Mouse (Mus musculus) embryonic facial prominence, embryonic 13.5 days (tissue): ENCODE data around the gene Cers1. TPM values are rescaled to one million over a fixed set of nuclear protein-coding genes. Genes with fewer than 3 reads are reported as not detected.
A peak's percentile ranks its signal among the peaks of the same experiment; 100 is the strongest.

Source experiments
- ATAC-seq: fragments of 200-750 bp; cut with Nextera tagmentation; 2 replicates; pipeline ENCODE4 v1.8.0; 2017; ENCODE audit warnings: low read depth; ENCODE audit not compliant: insufficient number of reproducible peaks, insufficient read depth, low FRiP score, low TSS enrichment
- H3K27ac ChIP-seq: fragments of 300-500 bp; sonication (generic); 2 replicates; pipeline ENCODE4 v1.5.1; 2015; ENCODE audit warnings: moderate library complexity, mild to moderate bottlenecking, inconsistent platforms
- H3K27me3 ChIP-seq: fragments of 300-500 bp; sonication (generic); 2 replicates; pipeline ENCODE4 v1.6.1; 2015; ENCODE audit warnings: mild to moderate bottlenecking, inconsistent platforms
- H3K36me3 ChIP-seq: fragments of 300-500 bp; sonication (generic); 2 replicates; pipeline ENCODE4 v1.6.1; 2015; ENCODE audit warnings: mild to moderate bottlenecking, inconsistent platforms
- H3K4me1 ChIP-seq: fragments of 300-500 bp; sonication (generic); 2 replicates; pipeline ENCODE4 v1.6.1; 2015; ENCODE audit warnings: inconsistent platforms
- H3K4me2 ChIP-seq: fragments of 300-500 bp; sonication (generic); 2 replicates; pipeline ENCODE4 v1.6.1; 2015; ENCODE audit warnings: moderate library complexity, mild to moderate bottlenecking, inconsistent platforms
- H3K4me3 ChIP-seq: fragments of 300-500 bp; sonication (generic); 2 replicates; pipeline ENCODE4 v1.5.1; 2015; ENCODE audit warnings: mild to moderate bottlenecking, inconsistent platforms
- H3K9ac ChIP-seq: fragments of 300-500 bp; sonication (generic); 2 replicates; pipeline ENCODE4 v1.6.1; 2015; ENCODE audit warnings: mild to moderate bottlenecking, inconsistent platforms
- H3K9me3 ChIP-seq: fragments of 300-500 bp; sonication (generic); 2 replicates; pipeline ENCODE4 v1.6.1; 2016; ENCODE audit warnings: inconsistent platforms
- WGBS: fragments of 180-500 bp; shearing (Covaris S2); methylation state at CpG from one replicate; pipeline ENCODE4 v1.1.7; 2015; ENCODE audit warnings: mixed read lengths; 5-methylcytosine and 5-hydroxymethylcytosine counted together
- polyA plus RNA-seq: library from polyadenylated mRNA; unstranded; fragments of >200 nt; fragmentation: Nextera tagmentation; extraction: Ambion mirVana; gene quantifications from 2 replicates; pipeline ENCODE4 v1.2.1, GENCODE M21; 2015

The Cers1 gene
- polyA plus RNA-seq, 1 experiment from 2014 or later: 9.4 TPM

GRCm38 (mm10) chr8:70374318-70374927 lies 58.8 kb downstream of the Cers1 start:
- under 1% methylated on average over 53 of the region's 53 CpGs for WGBS
- Histone ChIP-seq H3K27ac (no peak overlapping the region), H3K36me3 (no peaks in the 10 kb centered on the region), H3K27me3 (peaks cover 86% of the 10 kb centered on the region), H3K9ac (0 out of 2 replicates have a peak overlapping the region, but pooled peaks have one; percentile 44), H3K4me1 (peaks cover 42% of the 10 kb centered on the region), H3K9me3 (no peaks in the 10 kb centered on the region), H3K4me2 (peak overlapping the region; percentile 66), H3K4me3 (peak overlapping the region; percentile 43)
- ATAC-seq: 0 out of 2 replicates have a peak, but pooled peaks have one; percentile 45

- Histone ChIP-seq H3K4me1 (peaks cover 42% of the 10 kb centered on the region), H3K9me3 (no peaks in the 10 kb centered on the region), H3K4me3 (peak overlapping the region; percentile 43), H3K9ac (no peak overlapping the region), H3K36me3 (no peaks in the 10 kb centered on the region), H3K27ac (no peak overlapping the region), H3K4me2 (peak overlapping the region; percentile 66), H3K27me3 (peaks cover 90% of the 10 kb centered on the region)
- ATAC-seq: no peak
- 5% methylated on average over 35 of the region's 35 CpGs for WGBS
Observed at GRCm38 (mm10) chr8:70375212-70375859, 59.8 kb downstream of the Cers1 start.

- Histone ChIP-seq H3K4me1 (peaks cover 42% of the 10 kb centered on the region), H3K27me3 (peaks cover 86% of the 10 kb centered on the region), H3K27ac (no peak overlapping the region), H3K36me3 (no peaks in the 10 kb centered on the region), H3K4me3 (peak overlapping the region; percentile 21), H3K9me3 (no peaks in the 10 kb centered on the region), H3K9ac (peak overlapping the region; percentile 16; the same call in 1 of the 2 replicates), H3K4me2 (peak overlapping the region; percentile 47)
- WGBS: 6% methylated on average over 37 of the region's 37 CpGs
- no peak for ATAC-seq
Observed at GRCm38 (mm10) chr8:70376275-70376741, 60.7 kb downstream of the Cers1 start.

- no peak overlapping the region for H3K27ac ChIP-seq
- 12% methylated on average over 15 of the region's 15 CpGs for WGBS
- peak overlapping the region; percentile 21; the same call in 1 of the 2 replicates for H3K4me3 ChIP-seq
- no peaks in the 10 kb centered on the region for H3K36me3 ChIP-seq
- 0 out of 2 replicates have a peak overlapping the region, but pooled peaks have one; percentile 16 for H3K9ac ChIP-seq
- ATAC-seq: no peak
- peaks cover 78% of the 10 kb centered on the region for H3K27me3 ChIP-seq
- 0 out of 2 replicates have a peak overlapping the region, but pooled peaks have one; percentile 47 for H3K4me2 ChIP-seq
- peaks cover 39% of the 10 kb centered on the region for H3K4me1 ChIP-seq
- H3K9me3 ChIP-seq: no peaks in the 10 kb centered on the region
Observed at GRCm38 (mm10) chr8:70377049-70377448, 61.5 kb downstream of the Cers1 start.

- WGBS: 80% methylated on average over 12 of the region's 12 CpGs
Observed at GRCm38 (mm10) chr8:70380069-70380468, 64.5 kb downstream of the Cers1 start.

More at GRCm38 (mm10) chr8:70380069-70380468, 64.5 kb downstream of the Cers1 start:
- H3K9me3 ChIP-seq: no peaks in the 10 kb centered on the region
- H3K27ac ChIP-seq: no peak overlapping the region
- no peak overlapping the region for H3K4me2 ChIP-seq
- H3K9ac ChIP-seq: no peak overlapping the region
- H3K4me3 ChIP-seq: no peak overlapping the region
- H3K27me3 ChIP-seq: peaks cover 48% of the 10 kb centered on the region
- H3K36me3 ChIP-seq: peaks cover 12% of the 10 kb centered on the region
- H3K4me1 ChIP-seq: peaks cover 12% of the 10 kb centered on the region
- no peak for ATAC-seq

Other genes starting within 250 kb of the Cers1 start
- gene Tm6sf2, start 242.9 kb upstream of the Cers1 start, polyA plus RNA-seq: 0.76 and 1.9 TPM in 2 replicates
- 0.21 TPM in 1 of 2 replicates, not detected in the other for gene Hapln4, start 232.3 kb upstream of the Cers1 start, polyA plus RNA-seq
- gene Ncan, start 194.9 kb upstream of the Cers1 start, polyA plus RNA-seq: 1.4 and 2.0 TPM in 2 replicates
- gene Nr2c2ap, start 184.4 kb upstream of the Cers1 start, polyA plus RNA-seq: 26.7 and 28.4 TPM in 2 replicates
- gene Rfxank, start 176.6 kb upstream of the Cers1 start, polyA plus RNA-seq: 26.4 and 27.5 TPM in 2 replicates
- gene Borcs8, start 176.3 kb upstream of the Cers1 start, polyA plus RNA-seq: 56.1 and 57.4 TPM in 2 replicates
- gene Mef2b, start 176.1 kb upstream of the Cers1 start, polyA plus RNA-seq: 2.0 and 4.2 TPM in 2 replicates
- 68.5 and 70.5 TPM in 2 replicates for gene Tmem161a, start 143.4 kb upstream of the Cers1 start, polyA plus RNA-seq
- 4.9 and 5.5 TPM in 2 replicates for gene Slc25a42, start 103.5 kb upstream of the Cers1 start, polyA plus RNA-seq
- 39.7 and 43.3 TPM in 2 replicates for gene Sugp2, start 81.5 kb upstream of the Cers1 start, polyA plus RNA-seq
- 24.8 and 25.9 TPM in 2 replicates for gene Armc6, start 81.3 kb upstream of the Cers1 start, polyA plus RNA-seq
- 47.3 and 57.5 TPM in 2 replicates for gene Homer3, start 32.9 kb upstream of the Cers1 start, polyA plus RNA-seq
- gene Ddx49, start 13.3 kb upstream of the Cers1 start, polyA plus RNA-seq: 54.4 and 58.3 TPM in 2 replicates
- gene Cope, start 13.3 kb upstream of the Cers1 start, polyA plus RNA-seq: 315 and 327 TPM in 2 replicates
- gene Gdf1, start 14.0 kb downstream of the Cers1 start, polyA plus RNA-seq: 2.2 and 4.2 TPM in 2 replicates
- gene Upf1, start 37.5 kb downstream of the Cers1 start, polyA plus RNA-seq: 20.3 and 22.1 TPM in 2 replicates
- gene Comp, start 57.8 kb downstream of the Cers1 start, polyA plus RNA-seq: 0.59 and 0.81 TPM in 2 replicates
- gene Crtc1, start 123.8 kb downstream of the Cers1 start, polyA plus RNA-seq: 26.6 and 28.1 TPM in 2 replicates
- 28.2 and 30.8 TPM in 2 replicates for gene Klhl26, start 161.2 kb downstream of the Cers1 start, polyA plus RNA-seq
- gene Tmem59l, start 171.6 kb downstream of the Cers1 start, polyA plus RNA-seq: 32.3 and 34.8 TPM in 2 replicates
- gene Crlf1, start 177.4 kb downstream of the Cers1 start, polyA plus RNA-seq: 152 and 159 TPM in 2 replicates
- gene Rex1bd, start 191.0 kb downstream of the Cers1 start, polyA plus RNA-seq: 169 and 178 TPM in 2 replicates
- 987 and 1,032 TPM in 2 replicates for gene Uba52, start 195.0 kb downstream of the Cers1 start, polyA plus RNA-seq
- 297 and 306 TPM in 2 replicates for gene Fkbp8, start 211.9 kb downstream of the Cers1 start, polyA plus RNA-seq
- 55.4 and 59.9 TPM in 2 replicates for gene Kxd1, start 212.2 kb downstream of the Cers1 start, polyA plus RNA-seq
- gene Ell, start 223.7 kb downstream of the Cers1 start, polyA plus RNA-seq: 20.6 and 21.3 TPM in 2 replicates